Mouse (Mus musculus) cerebellum, postnatal 10 days (tissue): ENCODE data around the gene Cckbr.
A peak's percentile ranks its signal among the peaks of the same experiment; 100 is the strongest.
"Not testable (repeated sequence)": the region's sequence is repeated elsewhere in the genome, so short reads cannot be mapped to it uniquely, and the experiment has no call there.

Experiments used
- DNase-seq, 2 experiments: peaks; one replicate each; pipeline ENCODE4 v3.0.0; 2021; ENCODE audit warnings: mixed read lengths in 2 of 2

Gene Cckbr

GRCm38 (mm10) chr7:105437979-105438772 lies 12.6 kb downstream of the Cckbr start:
- no peak for DNase-seq

DNA sequence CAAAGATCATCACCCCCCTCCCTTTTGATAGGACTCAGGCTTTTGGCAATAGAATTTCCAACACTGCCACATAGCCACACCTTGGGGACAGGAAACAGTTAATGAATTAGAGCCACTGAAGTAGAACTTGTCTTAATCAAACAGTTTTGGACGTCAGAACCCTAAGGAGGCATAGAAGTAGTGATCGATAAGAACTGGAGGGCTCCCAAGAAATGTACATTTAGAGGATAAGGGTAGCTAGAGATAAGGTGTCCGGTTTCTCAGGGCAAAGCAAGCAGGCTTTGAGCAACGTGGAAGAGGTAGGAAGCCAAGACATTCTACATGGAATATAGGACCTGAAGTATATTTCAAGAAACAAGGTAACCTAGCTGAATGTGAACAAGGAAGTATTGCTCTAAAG lies 15.9 kb downstream of the Cckbr start:
- DNase-seq: no peak

DNA sequence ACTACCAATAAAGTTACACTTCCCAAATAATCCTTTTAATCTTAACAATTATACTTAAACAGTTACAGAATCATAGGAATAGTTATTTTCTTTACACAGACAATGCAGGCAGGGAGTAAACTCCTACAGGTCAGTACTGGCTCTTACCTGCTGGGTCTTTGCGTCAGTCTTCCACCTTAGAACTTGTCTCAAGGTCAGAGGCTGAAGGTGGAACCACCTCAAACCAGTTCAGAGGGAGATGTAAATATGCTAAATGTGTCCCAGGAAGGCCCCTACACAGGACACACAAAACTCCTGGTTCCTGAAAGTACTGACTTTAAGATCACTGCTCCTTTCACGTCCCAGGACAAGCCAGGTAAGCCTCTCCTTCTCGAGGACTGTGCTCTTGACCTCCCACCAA lies 19.5 kb downstream of the Cckbr start:
- no peak for DNase-seq

GRCm38 (mm10) chr7:105453345-105453744 lies 27.8 kb downstream of the Cckbr start:
- DNase-seq: not testable (repeated sequence)

- no peak for DNase-seq
Observed at GRCm38 (mm10) chr7:105458546-105458945, 33.0 kb downstream of the Cckbr start.

DNA sequence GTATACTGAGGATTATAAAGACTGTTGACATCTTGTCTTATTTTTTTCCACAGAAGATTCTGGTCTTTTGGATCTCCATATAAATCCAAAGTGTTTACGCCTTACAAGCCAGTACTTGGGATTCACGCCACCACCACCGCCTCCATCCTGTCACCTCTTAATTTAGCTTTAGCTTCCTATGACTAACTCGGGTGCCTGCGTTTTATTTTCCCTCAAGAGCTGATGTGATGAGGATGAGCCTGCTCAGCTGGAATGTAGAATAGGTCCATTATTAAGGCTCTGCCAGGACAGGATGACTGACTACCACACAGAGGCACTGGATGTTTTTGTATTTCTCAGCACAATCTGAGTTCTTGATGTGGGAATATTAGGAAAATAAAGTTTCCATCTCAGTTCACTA lies 40.0 kb downstream of the Cckbr start:
- DNase-seq: not testable (repeated sequence)

- peak; percentile 32 to 40 for DNase-seq
Observed at GRCm38 (mm10) chr7:105472607-105473006, 47.1 kb downstream of the Cckbr start.

DNA sequence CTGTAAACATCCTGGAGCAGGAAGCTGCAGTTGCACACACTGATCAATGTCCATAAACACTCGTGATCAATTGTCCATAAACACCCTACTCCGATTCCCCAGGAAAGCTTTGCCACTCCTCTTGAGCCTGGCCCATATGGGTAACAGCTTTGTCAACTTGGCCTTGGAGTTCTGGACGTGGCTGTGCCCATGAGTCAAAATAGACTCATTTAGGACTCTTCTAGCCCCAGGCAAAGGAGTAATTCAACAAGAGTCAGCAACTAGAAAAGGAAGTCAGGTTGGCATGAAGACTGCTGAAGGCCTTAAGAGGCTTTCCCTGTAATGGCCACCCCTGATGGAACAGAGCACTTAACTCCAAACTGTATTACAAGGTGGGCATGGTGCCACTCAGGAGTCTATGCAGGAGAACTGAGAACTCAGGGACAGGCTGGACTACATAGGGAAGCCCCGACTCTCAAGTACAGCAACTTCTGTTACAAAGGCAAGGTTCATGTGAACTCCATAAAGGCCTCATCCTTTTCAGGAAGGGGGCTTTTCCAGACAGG lies 49.3 kb downstream of the Cckbr start:
- DNase-seq: no peak

- DNase-seq: no peak
Observed at GRCm38 (mm10) chr7:105475396-105475949, 49.9 kb downstream of the Cckbr start.

- no peak for DNase-seq
Observed at GRCm38 (mm10) chr7:105476683-105477432, 51.3 kb downstream of the Cckbr start.

- no peak for DNase-seq
Observed at GRCm38 (mm10) chr7:105477433-105477700, 51.8 kb downstream of the Cckbr start.

- DNase-seq: peak; percentile 62 to 72
Observed at GRCm38 (mm10) chr7:105477841-105478240, 52.3 kb downstream of the Cckbr start.

DNA sequence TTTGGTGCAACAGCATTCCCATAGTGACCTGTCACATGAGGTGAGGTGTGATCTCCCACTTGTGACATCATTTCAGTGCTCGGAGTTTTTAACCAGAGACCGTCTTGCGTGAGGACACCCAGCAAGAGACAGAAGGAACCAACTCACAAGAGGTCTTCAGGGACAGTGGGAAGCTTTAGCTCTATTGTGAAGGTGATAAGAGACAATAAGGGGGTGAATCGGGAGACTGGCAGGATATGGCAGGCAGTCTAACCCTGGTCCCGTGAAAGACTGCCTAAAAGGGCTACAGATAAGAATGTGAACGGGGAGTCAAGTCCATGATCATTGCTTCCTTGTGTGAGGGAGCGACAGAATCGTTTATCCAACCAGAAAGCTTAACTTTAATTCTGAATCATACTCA lies 52.8 kb downstream of the Cckbr start:
- DNase-seq: no peak

GRCm38 (mm10) chr7:105479232-105479631 lies 53.7 kb downstream of the Cckbr start:
- no peak for DNase-seq

- DNase-seq: no peak
Observed at GRCm38 (mm10) chr7:105480081-105480480, 54.5 kb downstream of the Cckbr start.

DNA sequence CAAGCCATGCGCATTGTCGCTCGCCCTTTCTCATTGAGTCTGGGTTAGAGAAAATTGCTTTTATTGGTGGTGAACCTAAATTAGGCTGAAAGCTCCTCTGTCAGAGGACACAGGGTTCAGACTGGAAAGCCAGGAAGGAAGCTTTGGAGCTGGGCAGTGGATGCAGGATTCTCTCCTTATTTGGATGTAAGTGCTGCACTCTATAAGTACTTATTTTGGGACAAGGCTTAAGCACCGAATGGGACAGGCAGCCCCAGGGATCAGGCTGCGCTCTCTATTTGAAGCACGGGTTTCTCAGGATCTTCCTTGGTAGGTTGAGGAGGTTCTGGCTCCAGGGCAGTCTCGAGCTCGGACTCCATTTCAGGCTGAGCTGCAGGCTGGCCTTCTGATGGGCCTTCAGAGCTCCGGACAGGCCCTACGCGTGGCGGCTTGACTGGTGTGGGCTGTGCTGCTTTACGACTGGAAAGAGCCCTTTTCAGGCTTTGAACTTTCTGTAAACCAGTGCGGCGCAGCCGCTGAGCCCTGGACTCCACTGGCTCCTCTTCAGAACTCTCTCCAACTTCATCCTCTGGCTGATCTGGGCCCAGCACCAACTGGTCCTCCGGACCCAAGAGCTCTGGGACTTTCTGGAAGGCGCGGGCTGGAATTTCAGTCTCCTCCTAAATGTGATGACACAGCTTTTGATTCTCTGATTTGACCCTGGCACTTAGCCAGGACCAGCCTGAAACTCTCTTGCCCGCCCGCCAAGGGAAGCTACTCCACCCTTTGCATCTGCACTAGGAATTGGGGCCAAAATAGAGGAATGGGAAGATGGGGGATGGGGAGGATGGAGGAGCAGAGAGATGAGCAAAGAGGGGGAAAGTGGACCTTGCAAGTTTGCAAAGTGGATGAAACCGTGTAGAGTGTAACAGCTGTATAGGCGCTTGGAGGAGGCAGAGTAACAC lies 55.3 kb downstream of the Cckbr start:
- DNase-seq: peak; percentile 64 to 73

DNA sequence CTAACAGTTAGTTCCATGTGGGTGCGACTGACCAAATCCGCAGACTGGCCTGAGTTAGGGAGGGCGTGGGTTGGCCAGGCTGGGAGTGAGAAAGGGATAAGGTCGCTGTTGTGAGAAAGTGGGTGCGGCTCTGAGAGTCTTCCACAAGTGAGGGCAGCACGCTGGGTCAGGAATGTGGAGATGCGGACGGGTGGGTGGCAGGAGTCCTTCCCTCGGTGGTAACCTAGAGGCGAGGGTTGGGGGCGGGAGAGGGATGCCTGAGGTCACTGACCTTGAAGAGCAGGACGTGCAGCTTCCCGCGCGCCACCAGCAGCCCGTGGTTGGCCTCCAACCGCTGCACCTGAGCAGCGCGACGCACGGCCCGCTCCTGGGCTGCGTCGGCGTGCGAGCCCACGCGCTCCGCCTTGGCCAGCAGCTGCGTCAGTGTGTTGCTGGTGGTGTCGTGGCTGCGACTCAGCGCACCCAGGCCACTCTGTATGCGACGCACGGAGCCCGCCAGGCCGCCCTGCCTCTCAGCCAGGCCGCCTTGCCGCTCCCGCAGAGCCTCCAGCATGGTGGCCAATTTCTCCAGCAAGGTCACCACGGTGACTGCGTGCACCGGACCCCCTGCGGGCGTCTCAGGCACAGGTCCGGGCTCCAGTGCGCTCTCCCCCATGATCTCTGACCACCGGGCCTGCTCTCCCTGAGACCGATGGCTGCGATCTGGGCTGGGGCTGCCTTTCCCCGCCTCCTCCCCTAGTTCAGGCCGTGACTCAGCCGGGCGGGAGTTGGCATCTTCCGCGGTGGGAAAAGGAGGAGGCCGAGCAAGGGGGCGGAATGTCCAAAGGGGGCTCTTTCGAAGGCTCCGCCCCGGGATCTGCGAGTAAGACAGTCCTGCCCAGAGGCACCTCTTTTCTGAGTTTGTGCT lies 56.2 kb downstream of the Cckbr start, which contains the start of gene Cavin3:
TSS of gene Cavin3 (minus strand) at position 796 of the 907 bp plus-strand sequence.
- peak; percentile 80 to 88 for DNase-seq

DNA sequence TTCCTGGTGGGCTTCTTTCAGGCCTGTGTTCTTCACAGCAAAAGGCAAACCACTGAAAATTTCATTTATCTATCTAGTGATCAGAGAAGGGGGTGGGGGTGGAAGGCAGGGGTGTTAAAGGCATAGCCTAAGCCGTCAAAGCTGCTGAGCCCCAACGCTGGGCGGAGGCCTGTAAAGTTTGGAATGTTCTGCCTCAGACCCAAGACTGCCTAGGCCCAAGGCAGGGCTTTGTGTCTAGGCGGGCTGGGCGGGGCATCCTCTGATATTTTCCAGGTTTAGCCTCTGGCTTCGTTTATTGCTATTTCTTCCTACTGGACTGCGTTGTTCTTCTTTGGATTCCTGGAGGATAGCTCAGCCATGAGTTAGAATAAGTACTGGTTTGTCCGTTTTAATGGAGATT lies 56.9 kb downstream of the Cckbr start:
- peak in 1 of 2 experiments; percentile 20 for DNase-seq

DNA sequence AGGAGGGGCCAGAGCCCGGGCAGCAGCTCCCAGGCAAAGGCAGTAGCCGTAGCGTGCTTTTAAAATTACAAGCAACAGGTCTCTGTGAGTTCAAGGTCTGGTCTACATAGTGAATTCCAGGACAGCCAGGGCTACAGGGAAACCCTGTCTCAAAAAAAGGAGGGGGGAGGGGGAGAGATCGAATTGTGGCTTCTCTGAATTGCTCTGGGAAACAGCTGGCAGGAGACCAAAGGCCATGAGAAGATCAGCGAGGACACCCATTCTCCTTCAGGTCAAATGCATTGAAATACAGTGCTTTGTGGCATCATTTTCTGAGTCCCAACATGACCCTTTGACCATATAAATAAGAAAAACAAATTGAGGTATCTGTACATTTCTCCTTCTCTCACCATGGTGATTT lies 59.5 kb downstream of the Cckbr start:
- no peak for DNase-seq

DNA sequence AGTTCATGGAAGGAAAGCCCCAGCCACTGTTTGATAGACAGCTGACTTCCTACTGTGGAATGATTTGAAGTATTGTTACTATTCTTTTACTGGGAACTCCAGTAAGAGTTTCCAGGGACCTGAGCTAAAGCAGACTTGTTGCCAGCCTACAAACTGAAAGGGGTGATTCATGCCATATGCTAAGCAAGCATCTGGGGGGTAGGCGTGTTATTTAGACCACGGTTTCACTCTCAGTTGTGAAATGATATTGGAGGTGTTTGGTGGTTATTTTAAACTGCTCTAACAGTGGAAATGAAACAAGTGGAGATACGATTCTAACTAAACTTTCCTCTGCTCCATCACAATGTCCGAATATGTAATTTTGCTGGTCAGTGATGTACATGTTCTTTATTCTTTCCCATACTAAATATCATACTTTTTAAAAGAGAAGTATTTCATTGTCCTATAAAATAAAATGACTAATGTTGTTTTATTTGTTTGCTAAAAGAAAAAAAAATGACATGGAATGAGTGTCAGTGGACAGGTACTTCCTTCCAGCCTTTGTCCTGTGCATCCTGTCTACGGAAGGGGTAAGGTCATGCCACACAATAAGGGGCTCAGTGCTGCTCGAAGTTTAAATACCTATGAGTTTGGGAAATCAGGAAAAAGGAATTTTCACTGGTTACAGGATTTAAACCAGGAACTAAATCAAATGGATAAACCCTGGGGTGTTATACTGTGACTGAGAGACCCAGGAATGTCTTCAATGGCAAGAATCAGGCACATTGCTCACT lies 61.8 kb downstream of the Cckbr start:
- DNase-seq: no peak

- DNase-seq: peak in 1 of 2 experiments; percentile 19
Observed at GRCm38 (mm10) chr7:105497881-105498280, 72.3 kb downstream of the Cckbr start.
